Mouse (Mus musculus): ENCODE measurements at regions not wholly inside any gene's neighbourhood (a gene's known extent, or its start where the extent isn't known, plus 50 kb on each side); places are given as distances from the start of the nearest gene placed in this dataset.

DNA sequence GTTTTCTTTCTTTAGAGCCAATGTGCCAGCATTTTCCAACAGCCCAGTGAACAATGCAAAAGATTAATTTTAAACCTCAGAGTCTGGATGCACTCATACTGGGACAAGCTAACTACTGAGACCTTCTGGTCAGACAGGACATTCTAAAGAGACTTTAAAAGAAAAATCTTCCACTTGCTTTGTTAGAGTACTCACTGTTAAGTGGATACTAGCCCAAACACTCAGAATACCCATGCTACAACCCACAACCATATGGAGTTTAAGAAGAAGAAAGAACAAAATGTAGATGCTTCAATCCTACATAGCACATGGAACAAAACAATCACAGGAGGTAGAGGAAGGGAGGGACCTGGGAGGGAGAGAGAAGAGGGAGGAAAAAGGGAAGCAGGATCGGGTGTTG, 167.3 kb upstream of the Slc35b3 start:
- DNase-seq (ENCODE audit: low spot score) = no peak

GRCm38 (mm10) chr13:39092058-39092457, 131.4 kb upstream of the Slc35b3 start:
- DNase-seq (ENCODE audit: low spot score) = no peak

- no peak for DNase-seq (ENCODE audit: low spot score)
Measured at GRCm38 (mm10) chr13:39084544-39084943, 123.9 kb upstream of the Slc35b3 start.

GRCm38 (mm10) chr13:39074211-39074610, 113.5 kb upstream of the Slc35b3 start:
- DNase-seq (ENCODE audit: low spot score) = no peak

GRCm38 (mm10) chr13:39032263-39032662, 71.6 kb upstream of the Slc35b3 start:
- no peak for DNase-seq (ENCODE audit: low spot score)

GRCm38 (mm10) chr13:39020168-39020567, 59.5 kb upstream of the Slc35b3 start:
- no peak for DNase-seq (ENCODE audit: low spot score)

- DNase-seq (ENCODE audit: low spot score) = peak; percentile 75
Measured at GRCm38 (mm10) chr13:39011696-39012095, 51.0 kb upstream of the Slc35b3 start.
